Mouse (Mus musculus) intestine, postnatal 0 days (tissue): Measurements from ENCODE around the gene Stac2. TPM values are rescaled to one million over a fixed set of nuclear protein-coding genes. Genes with fewer than 3 reads are reported as not detected.

Experiments used
- ATAC-seq: fragments of 200-750 bp; cut with Nextera tagmentation; 2 replicates; pipeline ENCODE4 v1.8.0; 2017; ENCODE audit warnings: mild to moderate bottlenecking, moderate TSS enrichment, moderate library complexity
- H3K27ac ChIP-seq: fragments of 300-500 bp; sonication (generic); 2 replicates; pipeline ENCODE4 v1.5.1; 2014; ENCODE audit warnings: mild to moderate bottlenecking, low read depth, low read length, moderate library complexity
- H3K27me3 ChIP-seq: fragments of 300-500 bp; sonication (generic); replicated peaks from 2 replicates; pipeline ENCODE4 v1.6.1; 2014; ENCODE audit warnings: low read length, mixed read lengths; ENCODE audit not compliant: control insufficient read depth, insufficient read depth
- H3K36me3 ChIP-seq: fragments of 300-500 bp; sonication (generic); 2 replicates; pipeline ENCODE4 v1.6.1; 2014; ENCODE audit warnings: mild to moderate bottlenecking, moderate library complexity; ENCODE audit not compliant: control insufficient read depth, insufficient read depth
- H3K4me1 ChIP-seq: fragments of 300-500 bp; sonication (generic); replicated peaks from 2 replicates; pipeline ENCODE4 v1.6.1; 2014; ENCODE audit warnings: antibody characterized with exemption, low read length, mixed read lengths; ENCODE audit not compliant: control insufficient read depth, insufficient read depth
- H3K4me2 ChIP-seq: fragments of 300-500 bp; sonication (generic); replicated peaks from 2 replicates; pipeline ENCODE4 v1.6.1; 2014; ENCODE audit warnings: low read depth, mild to moderate bottlenecking, moderate library complexity
- H3K4me3 ChIP-seq: fragments of 300-500 bp; sonication (generic); 2 replicates; pipeline ENCODE4 v1.5.1; 2014; ENCODE audit warnings: low read depth, low read length
- H3K9ac ChIP-seq: fragments of 300-500 bp; sonication (generic); 2 replicates; pipeline ENCODE4 v1.6.1; 2014; ENCODE audit warnings: mild to moderate bottlenecking, low read depth, low read length
- H3K9me3 ChIP-seq: fragments of 300-500 bp; sonication (generic); 2 replicates; pipeline ENCODE4 v1.6.1; 2016; ENCODE audit warnings: mixed run types; ENCODE audit not compliant: control insufficient read depth
- CTCF ChIP-seq: sonication (generic); IDR thresholded peaks from 2 replicates; pipeline ENCODE4 v1.5.1; 2016; ENCODE audit warnings: low read depth, mild to moderate bottlenecking, control low read depth, antibody characterized with exemption, moderate library complexity
- WGBS: fragments of 180-500 bp; shearing (Covaris S2); extraction: QIAGEN DNeasy Blood & Tissue Kit; methylation state at CpG from one replicate; pipeline ENCODE4 v1.1.7; 2014; 5-methylcytosine and 5-hydroxymethylcytosine counted together
- polyA plus RNA-seq: library from polyadenylated mRNA; unstranded; fragments of >200 nt; fragmentation: Nextera tagmentation; extraction: Ambion mirVana; gene quantifications from 2 replicates; pipeline ENCODE4 v1.2.1, GENCODE M21; 2015

Stac2 gene
- polyA plus RNA-seq, 1 experiment from 2014 or later: 0.13 TPM

DNA sequence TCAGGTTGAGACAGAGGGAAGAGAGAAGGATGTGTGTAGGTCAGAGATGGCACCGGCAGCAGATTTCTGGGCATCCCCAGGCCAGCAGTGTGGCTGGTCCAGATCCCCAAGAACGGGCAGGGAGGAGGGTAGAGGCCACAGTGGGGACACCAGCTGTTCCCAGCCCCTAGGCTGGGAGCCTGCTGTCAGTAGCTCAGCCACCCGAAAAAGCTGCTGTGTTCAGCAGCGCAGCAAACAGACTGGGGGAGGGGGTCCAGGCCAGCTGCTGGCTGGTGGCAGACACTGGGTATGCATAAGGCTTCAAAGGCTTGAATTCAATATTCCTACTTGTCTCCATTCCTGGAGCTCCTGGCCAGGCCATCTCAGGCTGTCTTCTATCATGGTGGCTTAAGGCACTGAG is 18.4 kb downstream of the Stac2 start:
- Histone ChIP-seq H3K4me2 (no peak overlapping the region), H3K4me1 (no peaks in the 10 kb centered on the region), H3K27ac (no peak overlapping the region), H3K9me3 (no peaks in the 10 kb centered on the region), H3K36me3 (peaks cover 14% of the 10 kb centered on the region), H3K4me3 (no peak overlapping the region), H3K9ac (no peak overlapping the region), H3K27me3 (peaks cover 24% of the 10 kb centered on the region)
- no peak for TF ChIP-seq CTCF
- no peak for ATAC-seq
- 52% methylated on average over 4 of the region's 4 CpGs for WGBS

DNA sequence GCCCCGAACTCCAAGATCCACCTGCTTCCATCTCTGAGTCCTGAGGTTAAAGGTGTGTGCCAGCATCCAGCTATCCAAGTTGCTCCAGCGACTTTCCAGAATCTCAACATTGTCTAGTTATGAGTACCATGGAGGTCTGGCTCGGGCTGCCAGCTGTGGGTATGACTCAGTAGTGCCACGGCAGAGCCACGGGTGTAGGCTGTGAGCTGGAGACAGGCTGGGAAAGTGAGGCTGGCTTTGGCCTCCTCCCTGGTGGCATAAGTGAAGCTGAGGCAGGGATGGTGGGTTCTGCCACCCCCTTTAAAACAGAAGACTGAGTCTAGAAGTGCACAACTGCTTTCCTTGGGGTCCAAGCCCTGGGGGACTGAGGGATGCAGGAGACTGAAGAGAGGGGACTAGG is 19.2 kb downstream of the Stac2 start:
- WGBS: 73% methylated on average over 5 of the region's 5 CpGs
- H3K4me2 ChIP-seq: no peak overlapping the region
- H3K4me3 ChIP-seq: no peak overlapping the region
- H3K27me3 ChIP-seq: peaks cover 24% of the 10 kb centered on the region
- H3K9me3 ChIP-seq: no peaks in the 10 kb centered on the region
- no peak for ATAC-seq
- no peak for TF ChIP-seq CTCF
- no peak overlapping the region for H3K9ac ChIP-seq
- peaks cover 22% of the 10 kb centered on the region for H3K36me3 ChIP-seq
- H3K27ac ChIP-seq: no peak overlapping the region
- H3K4me1 ChIP-seq: no peaks in the 10 kb centered on the region

DNA sequence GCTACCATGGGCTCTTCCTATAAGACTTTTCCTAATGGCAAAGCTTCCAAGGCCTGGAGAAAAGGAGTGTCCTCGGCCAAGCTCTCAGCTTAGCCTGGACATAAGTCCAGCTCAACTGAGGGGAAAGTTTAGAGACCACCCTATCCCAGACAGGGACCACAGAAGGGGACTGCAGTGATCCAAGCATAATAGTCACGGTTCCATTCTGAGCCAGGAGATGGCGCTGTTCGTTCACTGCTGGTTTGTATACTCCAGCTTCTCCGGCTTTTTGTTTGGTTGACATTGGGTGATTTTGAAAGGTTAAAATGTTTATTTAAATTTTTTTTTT is 21.9 kb downstream of the Stac2 start:
- Histone ChIP-seq H3K4me3 (no peak overlapping the region), H3K36me3 (peaks cover 27% of the 10 kb centered on the region), H3K4me2 (no peak overlapping the region), H3K27me3 (peaks cover 9% of the 10 kb centered on the region), H3K27ac (no peak overlapping the region), H3K9me3 (no peaks in the 10 kb centered on the region), H3K4me1 (no peaks in the 10 kb centered on the region), H3K9ac (no peak overlapping the region)
- 8% methylated on average over 5 of the region's 5 CpGs for WGBS
- peak; percentile 91 for TF ChIP-seq CTCF
- no peak for ATAC-seq

DNA sequence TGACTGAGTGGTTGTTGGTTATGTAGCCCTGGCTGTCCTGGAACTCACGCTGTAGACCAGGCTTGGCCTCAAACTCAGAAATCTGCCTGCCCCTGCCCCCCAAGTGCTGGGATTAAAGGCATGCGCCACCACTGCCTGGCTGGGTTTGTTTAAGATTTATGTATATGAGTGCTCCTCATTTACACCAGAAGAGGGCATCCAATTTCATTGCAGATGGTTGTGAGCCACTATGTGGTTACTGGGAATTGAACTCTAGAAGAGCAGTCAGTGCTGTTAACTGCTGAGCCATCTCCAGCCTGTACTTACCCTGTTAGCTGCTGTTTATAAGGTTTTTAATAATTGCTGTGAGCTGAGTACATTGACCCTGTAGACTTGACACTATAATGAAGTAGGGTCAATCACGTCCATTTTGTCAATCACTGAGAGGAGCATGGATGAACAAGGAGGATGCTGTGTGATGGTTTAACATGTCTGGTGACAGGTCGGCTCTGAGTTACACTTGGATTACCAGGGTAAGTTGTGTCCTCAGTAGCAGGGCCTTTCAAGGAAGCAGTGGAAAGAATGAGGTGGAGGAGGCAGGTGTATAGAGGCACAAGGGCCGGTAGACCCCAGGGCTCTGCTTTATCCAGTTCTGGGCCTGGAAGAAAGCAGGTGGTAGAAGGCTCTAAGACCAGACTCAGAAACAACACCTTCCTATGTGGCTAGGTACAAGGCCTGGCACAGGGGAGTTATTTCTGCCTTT is 22.4 kb downstream of the Stac2 start:
- Histone ChIP-seq H3K4me2 (no peak overlapping the region), H3K36me3 (peaks cover 27% of the 10 kb centered on the region), H3K27ac (no peak overlapping the region), H3K9ac (no peak overlapping the region), H3K27me3 (peaks cover 4% of the 10 kb centered on the region; the same call in 1 of the 2 replicates), H3K4me1 (0 out of 2 replicates have a peak, but pooled peaks cover 4% of the 10 kb centered on the region), H3K4me3 (no peak overlapping the region), H3K9me3 (no peaks in the 10 kb centered on the region)
- ATAC-seq: no peak
- TF ChIP-seq CTCF: peak; percentile 50
- WGBS: 50% methylated on average over 5 of the region's 5 CpGs

DNA sequence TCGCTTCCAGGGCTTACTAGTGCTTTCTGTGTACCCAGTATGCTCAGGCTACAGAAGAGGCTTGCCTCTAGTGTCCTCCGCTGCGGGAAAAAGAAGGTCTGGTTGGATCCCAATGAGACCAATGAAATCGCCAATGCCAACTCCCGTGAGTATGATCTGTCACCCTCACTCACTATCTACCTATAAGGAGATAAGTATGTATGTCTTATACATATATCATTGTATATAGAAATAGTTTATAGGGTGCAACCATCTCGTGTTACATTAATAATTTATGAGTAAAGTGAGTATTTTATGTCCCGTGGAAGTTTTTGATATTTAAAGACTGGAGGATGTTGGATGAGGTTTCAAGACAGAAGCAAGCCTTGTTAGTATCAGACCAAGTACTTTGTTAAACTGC is 25.5 kb downstream of the Stac2 start:
- ATAC-seq: no peak
- Histone ChIP-seq H3K4me1 (0 out of 2 replicates have a peak, but pooled peaks cover 6% of the 10 kb centered on the region), H3K9ac (peak overlapping the region; percentile 98; the same call in 1 of the 2 replicates), H3K36me3 (peaks cover 27% of the 10 kb centered on the region), H3K9me3 (no peaks in the 10 kb centered on the region), H3K27ac (no peak overlapping the region), H3K4me3 (peak overlapping the region; percentile 95), H3K27me3 (no peaks in the 10 kb centered on the region), H3K4me2 (peak overlapping the region; percentile 79)
- TF ChIP-seq CTCF: no peak
- WGBS: 14% methylated on average over 7 of the region's 7 CpGs

DNA sequence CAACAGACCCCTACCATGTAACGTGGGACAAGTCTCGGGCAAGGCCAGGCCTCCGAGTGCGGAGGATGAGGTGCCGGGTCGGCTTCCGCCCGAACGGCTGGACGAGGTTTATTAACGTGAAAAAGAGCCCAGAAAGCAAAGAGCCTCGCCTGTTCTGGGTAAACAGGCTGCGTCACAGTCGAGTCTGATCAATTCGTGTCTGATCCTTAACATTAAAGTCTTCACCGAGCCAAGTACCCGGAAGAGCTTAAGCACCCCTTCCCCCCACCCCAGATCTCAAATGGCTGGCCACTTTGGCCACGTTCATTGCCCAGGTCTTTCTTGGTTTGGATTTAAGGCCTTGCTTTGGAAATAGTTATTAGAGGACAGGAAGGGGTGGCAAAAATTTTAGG is 26.0 kb downstream of the Stac2 start:
- Histone ChIP-seq H3K27me3 (no peaks in the 10 kb centered on the region), H3K4me2 (peak overlapping the region; percentile 79), H3K9ac (peak overlapping the region; percentile 98), H3K36me3 (peaks cover 27% of the 10 kb centered on the region), H3K4me1 (0 out of 2 replicates have a peak, but pooled peaks cover 6% of the 10 kb centered on the region), H3K4me3 (peak overlapping the region; percentile 95), H3K9me3 (no peaks in the 10 kb centered on the region), H3K27ac (peak overlapping the region; percentile 80)
- ATAC-seq: no peak
- no peak for TF ChIP-seq CTCF
- 0% methylated on average over 18 of the region's 18 CpGs for WGBS
